Mouse (Mus musculus) lung, postnatal 0 days (tissue): Measurements from ENCODE around the gene Dpp8. TPM values are rescaled to one million over a fixed set of nuclear protein-coding genes. Genes with fewer than 3 reads are reported as not detected.

Experiments used
- ATAC-seq: fragments of 200-750 bp; cut with Nextera tagmentation; 2 replicates; pipeline ENCODE4 v1.8.0; 2017; ENCODE audit warnings: moderate library complexity
- DNase-seq: peaks from one replicate; pipeline ENCODE4 v3.0.0-alpha.2; 2016; ENCODE audit warnings: low spot score
- H3K27ac ChIP-seq: fragments of 300-500 bp; sonication (generic); 2 replicates; pipeline ENCODE4 v1.5.1; 2014; ENCODE audit warnings: antibody characterized with exemption, mild to moderate bottlenecking, low read length, mixed read lengths
- H3K27me3 ChIP-seq: fragments of 300-500 bp; sonication (generic); replicated peaks from 2 replicates; pipeline ENCODE4 v1.6.1; 2014; ENCODE audit warnings: low read length, mixed read lengths; ENCODE audit not compliant: insufficient read depth
- H3K36me3 ChIP-seq: fragments of 300-500 bp; sonication (generic); 2 replicates; pipeline ENCODE4 v1.6.1; 2014; ENCODE audit warnings: low read length, mixed read lengths; ENCODE audit not compliant: insufficient read depth
- H3K4me1 ChIP-seq: fragments of 300-500 bp; sonication (generic); 2 replicates; pipeline ENCODE4 v1.6.1; 2014; ENCODE audit warnings: antibody characterized with exemption, low read depth, low read length, mixed read lengths; ENCODE audit not compliant: insufficient read depth
- H3K4me2 ChIP-seq: fragments of 300-500 bp; sonication (generic); replicated peaks from 2 replicates; pipeline ENCODE4 v1.6.1; 2014; ENCODE audit warnings: low read depth, mild to moderate bottlenecking, low read length, moderate library complexity, mixed read lengths
- H3K4me3 ChIP-seq: fragments of 300-500 bp; sonication (generic); 2 replicates; pipeline ENCODE4 v1.5.1; 2014; ENCODE audit warnings: low read depth, low read length
- H3K9ac ChIP-seq: fragments of 300-500 bp; sonication (generic); replicated peaks from 2 replicates; pipeline ENCODE4 v1.6.1; 2014; ENCODE audit warnings: low read depth, mild to moderate bottlenecking
- H3K9me3 ChIP-seq: fragments of 300-500 bp; sonication (generic); 2 replicates; pipeline ENCODE4 v1.6.1; 2016; ENCODE audit warnings: low read length, mixed read lengths
- CTCF ChIP-seq: IDR thresholded peaks from 2 replicates; pipeline ENCODE4 v1.5.1; 2016; ENCODE audit warnings: antibody characterized with exemption, mild to moderate bottlenecking
- EP300 ChIP-seq: IDR thresholded peaks from 2 replicates; pipeline ENCODE4 v1.6.1; 2016; ENCODE audit warnings: antibody characterized with exemption, mild to moderate bottlenecking, control low read depth
- WGBS: fragments of 180-500 bp; shearing (Covaris S2); extraction: QIAGEN DNeasy Blood & Tissue Kit; methylation state at CpG from one replicate; pipeline ENCODE4 v1.1.7; 2014; 5-methylcytosine and 5-hydroxymethylcytosine counted together
- polyA plus RNA-seq: library from polyadenylated mRNA; unstranded; fragments of >200 nt; fragmentation: Nextera tagmentation; extraction: Ambion mirVana; gene quantifications from 2 replicates; pipeline ENCODE4 v1.2.1, GENCODE M21; 2015

The Dpp8 gene
- polyA plus RNA-seq, 1 experiment from 2014 or later = 17.2 TPM

GRCm38 (mm10) chr9:65083075-65083765, 51.0 kb downstream of the Dpp8 start:
- TF ChIP-seq CTCF = no peak
- no peak for TF ChIP-seq EP300
- no peak overlapping the region for H3K9ac ChIP-seq
- DNase-seq (no peak), ATAC-seq (no peak)
- H3K27me3 ChIP-seq = no peaks in the 10 kb centered on the region
- H3K36me3 ChIP-seq = peaks cover 32% of the 10 kb centered on the region
- H3K4me3 ChIP-seq = no peak overlapping the region
- no peak overlapping the region for H3K4me2 ChIP-seq
- H3K27ac ChIP-seq = no peak overlapping the region
- H3K4me1 ChIP-seq = no peaks in the 10 kb centered on the region
- 85% methylated on average over 18 of the region's 18 CpGs for WGBS
- H3K9me3 ChIP-seq = no peaks in the 10 kb centered on the region

- Histone ChIP-seq H3K36me3 (peaks cover 28% of the 10 kb centered on the region), H3K9ac (no peak overlapping the region), H3K9me3 (no peaks in the 10 kb centered on the region), H3K27ac (no peak overlapping the region), H3K4me3 (no peak overlapping the region), H3K4me1 (no peaks in the 10 kb centered on the region), H3K4me2 (no peak overlapping the region), H3K27me3 (no peaks in the 10 kb centered on the region)
- no peak for ATAC-seq
- no peak for TF ChIP-seq CTCF
- no peak for TF ChIP-seq EP300
- 64% methylated on average over 7 of the region's 7 CpGs for WGBS
- no peak for DNase-seq
These were observed 52.1 kb downstream of the Dpp8 start for GRCm38 (mm10) chr9:65084198-65084807.

- Histone ChIP-seq H3K36me3 (peaks cover 25% of the 10 kb centered on the region; the same call in 1 of the 2 replicates), H3K4me3 (no peak overlapping the region), H3K9me3 (no peaks in the 10 kb centered on the region), H3K27me3 (no peaks in the 10 kb centered on the region), H3K4me2 (no peak overlapping the region), H3K27ac (no peak overlapping the region), H3K9ac (no peak overlapping the region), H3K4me1 (no peaks in the 10 kb centered on the region)
- ATAC-seq (no peak), DNase-seq (no peak)
- TF ChIP-seq CTCF = no peak
- TF ChIP-seq EP300 = no peak
- WGBS = 93% methylated on average over 1 of the region's 1 CpGs
These were observed 53.1 kb downstream of the Dpp8 start for GRCm38 (mm10) chr9:65085270-65085669.

GRCm38 (mm10) chr9:65086801-65087200, 54.6 kb downstream of the Dpp8 start:
- H3K9me3 ChIP-seq = no peaks in the 10 kb centered on the region
- TF ChIP-seq EP300 = no peak
- no peak for TF ChIP-seq CTCF
- DNase-seq (no peak), ATAC-seq (no peak)
- peaks cover 14% of the 10 kb centered on the region; the same call in 1 of the 2 replicates for H3K36me3 ChIP-seq
- no peak overlapping the region for H3K9ac ChIP-seq
- H3K4me3 ChIP-seq = no peak overlapping the region
- WGBS = 50% methylated on average over 1 of the region's 1 CpGs
- H3K4me2 ChIP-seq = no peak overlapping the region
- H3K27ac ChIP-seq = no peak overlapping the region
- H3K4me1 ChIP-seq = no peaks in the 10 kb centered on the region
- no peaks in the 10 kb centered on the region for H3K27me3 ChIP-seq

GRCm38 (mm10) chr9:65087490-65087889, 55.3 kb downstream of the Dpp8 start:
- no peak overlapping the region for H3K4me3 ChIP-seq
- WGBS = 30% methylated on average over 5 of the region's 5 CpGs
- H3K27ac ChIP-seq = no peak overlapping the region
- H3K9me3 ChIP-seq = no peaks in the 10 kb centered on the region
- DNase-seq (no peak), ATAC-seq (no peak)
- TF ChIP-seq CTCF (no peak), EP300 (no peak)
- H3K4me2 ChIP-seq = no peak overlapping the region
- H3K36me3 ChIP-seq = peaks cover 10% of the 10 kb centered on the region; the same call in 1 of the 2 replicates
- no peaks in the 10 kb centered on the region for H3K4me1 ChIP-seq
- H3K27me3 ChIP-seq = no peaks in the 10 kb centered on the region
- H3K9ac ChIP-seq = no peak overlapping the region

GRCm38 (mm10) chr9:65094237-65094636, 62.0 kb downstream of the Dpp8 start:
- no peaks in the 10 kb centered on the region for H3K9me3 ChIP-seq
- no peaks in the 10 kb centered on the region for H3K36me3 ChIP-seq
- 41% methylated on average over 6 of the region's 6 CpGs for WGBS
- no peaks in the 10 kb centered on the region for H3K4me1 ChIP-seq
- ATAC-seq = peak; percentile 17; the same call in 1 of the 2 replicates
- H3K4me3 ChIP-seq = no peak overlapping the region
- no peak overlapping the region for H3K27ac ChIP-seq
- TF ChIP-seq EP300 (no peak), CTCF (no peak)
- no peak overlapping the region for H3K9ac ChIP-seq
- H3K4me2 ChIP-seq = no peak overlapping the region
- DNase-seq = peak; percentile 48
- no peaks in the 10 kb centered on the region for H3K27me3 ChIP-seq
